Mouse (Mus musculus) cortical plate, adult 2 months (tissue): ENCODE results near the gene Asz1. TPM values are rescaled to one million over a fixed set of nuclear protein-coding genes. Genes with fewer than 3 reads are reported as not detected.
A peak's percentile ranks its signal among the peaks of the same experiment; 100 is the strongest.

Source experiments
- H3K27ac ChIP-seq: fragments of 200-500 bp; 2 replicates; pipeline ENCODE4 v1.5.1; 2012; ENCODE audit warnings: low read length, control low read depth, inconsistent platforms; ENCODE audit not compliant: insufficient read depth
- H3K4me1 ChIP-seq: fragments of 200-500 bp; 2 replicates; pipeline ENCODE4 v1.6.1; 2011; ENCODE audit warnings: low read length; ENCODE audit not compliant: control insufficient read depth, insufficient read depth
- H3K4me3 ChIP-seq: fragments of 200-500 bp; 2 replicates; pipeline ENCODE4 v1.5.1; 2011; ENCODE audit warnings: mild to moderate bottlenecking, low read length, control low read depth; ENCODE audit not compliant: insufficient read depth
- CTCF ChIP-seq: fragments of 200-500 bp; IDR thresholded peaks from 2 replicates; pipeline ENCODE4 v1.5.1; 2011; ENCODE audit warnings: mild to moderate bottlenecking, control low read depth, low read length; ENCODE audit not compliant: insufficient read depth; ENCODE audit errors: extremely low read depth
- POLR2A ChIP-seq: fragments of 200-500 bp; IDR thresholded peaks from 2 replicates; pipeline ENCODE4 v1.6.1; 2011; ENCODE audit warnings: mild to moderate bottlenecking, low read length, control low read depth; ENCODE audit not compliant: insufficient read depth; ENCODE audit errors: extremely low read depth
- polyA plus RNA-seq: library from polyadenylated mRNA; depleted of rRNA; stranded (reverse); fragments of >200 nt; gene quantifications from 2 replicates; pipeline ENCODE4 v1.2.3, GENCODE M21; 2012

The Asz1 gene
- polyA plus RNA-seq, 1 experiment: not detected

- Histone ChIP-seq H3K4me1 (no peaks in the 10 kb centered on the region), H3K27ac (no peak overlapping the region), H3K4me3 (no peak overlapping the region)
- TF ChIP-seq CTCF (no peak), POLR2A (no peak)
These were observed 32.3 kb downstream of the Asz1 start for GRCm38 (mm10) chr6:18076577-18076976.

- Histone ChIP-seq H3K27ac (no peak overlapping the region), H3K4me3 (no peak overlapping the region), H3K4me1 (no peaks in the 10 kb centered on the region)
- TF ChIP-seq POLR2A (no peak), CTCF (no peak)
These were observed 51.0 kb downstream of the Asz1 start for GRCm38 (mm10) chr6:18057899-18058298.

GRCm38 (mm10) chr6:18051702-18052101, 57.2 kb downstream of the Asz1 start:
- TF ChIP-seq POLR2A (no peak), CTCF (no peak)
- no peak overlapping the region for H3K27ac ChIP-seq
- H3K4me1 ChIP-seq: no peaks in the 10 kb centered on the region
- no peak overlapping the region for H3K4me3 ChIP-seq

- H3K27ac ChIP-seq: no peak overlapping the region
- no peaks in the 10 kb centered on the region; the same call in 1 of the 2 replicates for H3K4me1 ChIP-seq
- no peak overlapping the region for H3K4me3 ChIP-seq
- TF ChIP-seq POLR2A (no peak), CTCF (peak; percentile 18; the same call in 1 of the 2 replicates)
These were observed 64.6 kb downstream of the Asz1 start for GRCm38 (mm10) chr6:18044299-18044698.

- Histone ChIP-seq H3K4me3 (no peak overlapping the region), H3K4me1 (no peaks in the 10 kb centered on the region; the same call in 1 of the 2 replicates), H3K27ac (no peak overlapping the region)
- TF ChIP-seq POLR2A: no peak
- TF ChIP-seq CTCF: no peak
These were observed 65.7 kb downstream of the Asz1 start for GRCm38 (mm10) chr6:18043172-18043571.

GRCm38 (mm10) chr6:18032271-18032670, 76.6 kb downstream of the Asz1 start:
- H3K4me3 ChIP-seq: peak overlapping the region; percentile 37; the same call in 1 of the 2 replicates
- TF ChIP-seq POLR2A (no peak), CTCF (no peak)
- H3K27ac ChIP-seq: no peak overlapping the region
- no peaks in the 10 kb centered on the region for H3K4me1 ChIP-seq

GRCm38 (mm10) chr6:18031509-18032010, 77.3 kb downstream of the Asz1 start:
- H3K27ac ChIP-seq: no peak overlapping the region
- H3K4me1 ChIP-seq: no peaks in the 10 kb centered on the region
- no peak for TF ChIP-seq CTCF
- peak overlapping the region; percentile 37 for H3K4me3 ChIP-seq

GRCm38 (mm10) chr6:18030868-18031508, 77.9 kb downstream of the Asz1 start:
- Histone ChIP-seq H3K27ac (no peak overlapping the region), H3K4me3 (peak overlapping the region; percentile 54), H3K4me1 (no peaks in the 10 kb centered on the region)
- TF ChIP-seq POLR2A (no peak), CTCF (no peak)

GRCm38 (mm10) chr6:18029746-18030656, 78.9 kb downstream of the Asz1 start, which contains the start of gene Wnt2:
Wnt2 (minus strand) TSS chr6:18030585.
- Histone ChIP-seq H3K27ac (no peak within 1 kb of the TSS), H3K4me1 (no peaks in the 10 kb centered on the region), H3K4me3 (peak within 1 kb of the TSS; percentile 54)
- TF ChIP-seq POLR2A (no peak), CTCF (no peak)

GRCm38 (mm10) chr6:18024133-18024794, 84.6 kb downstream of the Asz1 start:
- no peak for TF ChIP-seq CTCF
- TF ChIP-seq POLR2A: no peak
- no peaks in the 10 kb centered on the region for H3K4me1 ChIP-seq
- H3K4me3 ChIP-seq: no peak overlapping the region
- no peak overlapping the region for H3K27ac ChIP-seq
